Mouse (Mus musculus) midbrain, embryonic 15.5 days (tissue): Measurements from ENCODE around the gene Mcu. TPM values are rescaled to one million over a fixed set of nuclear protein-coding genes. Genes with fewer than 3 reads are reported as not detected.

Source experiments
- polyA plus RNA-seq: library from polyadenylated mRNA; unstranded; fragments of >200 nt; fragmentation: Nextera tagmentation; extraction: Ambion mirVana; gene quantifications from 2 replicates; pipeline ENCODE4 v1.2.1, GENCODE M21; 2015

The Mcu gene
- polyA plus RNA-seq, 1 experiment from 2014 or later: 29.8 TPM

Other genes starting within 250 kb of the Mcu start
- 2.1 and 9.3 TPM in 2 replicates for gene Gm10273, start 221.1 kb downstream of the Mcu start, polyA plus RNA-seq
- not detected in 2 replicates for gene Pla2g12b, start 213.0 kb downstream of the Mcu start, polyA plus RNA-seq
- gene Oit3, start 174.9 kb downstream of the Mcu start, polyA plus RNA-seq: 0.06 and 0.08 TPM in 2 replicates
- not detected in 2 replicates for gene Gm10322, start 629 bp downstream of the Mcu start, polyA plus RNA-seq
- gene Micu1, start 85.8 kb upstream of the Mcu start, polyA plus RNA-seq: 75.1 and 76.3 TPM in 2 replicates